Mouse (Mus musculus): Measurements from ENCODE around the gene Setd1b.

Setd1b gene

DNA sequence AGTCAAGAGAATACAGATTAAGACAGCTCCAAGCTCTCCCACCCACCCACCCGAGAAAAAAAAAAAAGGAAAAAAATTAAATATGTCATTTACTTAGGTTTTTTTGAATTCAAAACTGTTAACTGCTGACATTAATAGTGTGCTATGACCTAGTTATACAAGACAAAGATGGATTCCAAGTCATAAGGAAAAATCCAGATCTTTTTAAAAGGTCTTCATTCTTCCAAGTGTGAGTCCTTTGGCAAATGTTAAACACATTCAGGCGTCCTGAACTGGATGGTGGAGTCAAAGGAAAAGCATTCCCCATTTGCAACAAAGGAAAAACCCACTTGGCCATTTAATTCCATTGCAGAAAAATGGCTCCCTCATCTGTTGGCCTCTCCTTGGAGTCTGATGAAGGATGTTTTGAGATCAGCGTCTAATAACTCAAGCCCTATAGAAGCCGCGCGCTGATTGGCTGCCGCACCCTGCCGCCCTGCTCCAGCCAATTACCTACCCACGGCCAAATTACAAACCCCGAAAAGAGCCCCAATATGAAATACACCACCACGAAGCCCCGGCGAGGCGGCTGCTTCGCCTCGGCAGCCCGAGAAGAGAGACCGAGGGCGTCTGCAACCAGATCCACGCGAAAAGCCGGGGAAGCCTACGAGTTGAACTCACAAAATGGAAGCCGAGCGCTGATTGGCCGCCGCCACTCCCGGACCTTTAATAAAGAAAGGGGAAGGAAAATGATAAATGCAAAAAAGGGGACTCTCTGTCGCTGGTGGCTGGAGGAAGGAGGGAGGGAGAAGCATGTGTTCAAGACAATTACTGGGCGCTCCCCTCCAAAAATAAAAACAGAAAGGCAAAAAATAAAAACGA is 1.1 kb upstream of the Setd1b start:
- peak; percentile 97 for DNase-seq (ENCODE audit: low spot score)

DNA sequence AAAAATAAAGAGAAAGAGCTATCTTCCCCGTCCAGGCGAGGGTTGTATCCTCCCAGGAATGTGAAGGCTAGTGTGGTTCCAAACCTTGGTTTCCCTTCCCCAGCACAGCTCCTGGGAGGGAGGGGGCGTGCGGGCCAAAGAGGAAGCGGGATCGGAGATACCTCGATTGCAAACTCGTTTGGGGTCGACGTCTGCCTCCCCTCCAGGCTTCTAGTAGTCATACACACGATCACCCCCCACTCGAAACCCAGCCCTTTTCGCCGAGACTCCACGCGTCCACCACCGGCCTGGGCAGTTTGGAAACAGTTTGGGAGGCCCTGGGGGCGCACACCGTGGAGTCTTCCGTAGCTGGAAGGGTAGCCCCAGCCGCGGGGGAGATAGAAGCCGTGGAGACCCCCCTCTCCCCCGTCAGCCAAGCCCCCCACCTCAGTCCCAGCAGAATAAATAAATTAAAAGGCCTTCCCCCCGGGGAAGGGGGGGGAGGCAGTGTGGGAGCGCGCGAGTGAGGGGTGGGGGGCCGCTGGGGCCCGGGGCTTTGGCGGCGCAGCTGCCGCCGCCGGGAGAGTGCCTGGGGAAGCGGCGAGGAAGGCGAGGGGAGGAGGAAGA is 335 bp upstream of the Setd1b start:
- DNase-seq (ENCODE audit: low spot score) = peak; percentile 68

DNA sequence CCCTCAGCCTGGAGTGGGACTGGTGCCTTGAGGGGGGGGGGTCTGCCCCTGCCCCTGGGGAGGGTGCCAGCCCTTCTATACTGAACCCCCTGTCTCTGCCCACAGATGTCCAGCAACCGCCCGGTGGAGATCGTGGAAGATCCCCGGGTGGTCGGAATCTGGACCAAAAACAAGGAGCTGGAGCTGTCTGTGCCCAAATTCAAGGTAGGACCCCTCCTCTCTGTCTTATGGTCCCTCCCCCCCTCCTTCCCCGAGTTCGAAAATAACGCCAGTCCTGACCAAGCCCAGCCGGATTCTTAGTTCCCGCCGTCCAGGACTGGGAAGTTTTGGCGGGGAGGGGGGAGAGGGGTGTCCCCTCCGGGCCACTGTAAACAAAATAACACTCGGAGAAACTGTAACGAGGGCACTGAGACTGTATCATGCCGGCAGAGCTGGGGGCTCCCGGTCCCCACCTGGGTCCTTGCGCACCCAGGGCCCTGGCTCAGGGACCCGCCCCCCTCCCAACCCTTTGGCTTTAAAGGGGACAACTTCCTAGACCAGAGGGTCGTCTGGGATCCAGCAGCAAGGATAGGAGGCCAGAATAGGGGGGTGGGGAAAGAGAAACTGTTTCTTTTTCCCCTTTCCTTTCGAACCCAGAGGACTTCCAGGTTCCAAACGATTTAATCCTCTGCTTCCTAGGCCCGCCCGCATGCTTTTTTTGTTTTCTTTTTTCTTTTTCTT is 1.4 kb downstream of the Setd1b start:
- peak; percentile 72 for DNase-seq (ENCODE audit: low spot score)

DNA sequence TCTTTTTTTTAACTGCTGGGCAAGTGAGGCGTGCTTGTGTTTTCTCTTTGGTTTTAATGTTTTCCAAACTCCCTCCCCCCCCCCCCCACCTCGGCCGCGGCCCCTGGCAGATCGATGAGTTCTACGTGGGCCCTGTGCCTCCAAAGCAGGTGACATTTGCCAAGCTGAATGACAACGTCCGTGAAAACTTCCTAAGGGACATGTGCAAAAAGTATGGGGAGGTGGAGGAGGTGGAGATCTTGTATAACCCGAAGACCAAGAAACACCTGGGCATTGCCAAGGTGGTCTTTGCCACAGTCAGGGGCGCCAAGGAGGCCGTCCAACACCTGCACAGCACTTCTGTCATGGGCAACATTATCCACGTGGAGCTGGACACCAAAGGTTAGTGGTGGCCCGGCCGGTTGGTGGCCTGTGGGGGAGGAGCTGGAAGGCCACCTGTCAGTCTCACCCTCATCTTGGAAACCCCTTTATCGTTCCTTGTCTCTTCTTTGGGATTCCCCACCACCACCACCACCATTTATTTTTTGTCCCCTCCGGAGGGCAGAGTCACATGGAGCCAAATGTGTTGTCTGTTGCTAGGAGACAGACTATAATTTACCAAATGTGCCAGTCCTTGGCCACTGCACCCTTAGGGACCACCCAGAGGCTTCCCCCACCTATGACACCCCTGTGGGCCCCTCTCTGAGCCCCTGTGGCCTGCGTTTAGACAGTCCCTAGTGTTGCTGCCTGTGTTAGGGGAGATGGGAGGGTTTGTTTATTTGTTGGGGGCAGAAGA is 2.2 kb downstream of the Setd1b start:
- peak; percentile 25 for DNase-seq (ENCODE audit: low spot score)

DNA sequence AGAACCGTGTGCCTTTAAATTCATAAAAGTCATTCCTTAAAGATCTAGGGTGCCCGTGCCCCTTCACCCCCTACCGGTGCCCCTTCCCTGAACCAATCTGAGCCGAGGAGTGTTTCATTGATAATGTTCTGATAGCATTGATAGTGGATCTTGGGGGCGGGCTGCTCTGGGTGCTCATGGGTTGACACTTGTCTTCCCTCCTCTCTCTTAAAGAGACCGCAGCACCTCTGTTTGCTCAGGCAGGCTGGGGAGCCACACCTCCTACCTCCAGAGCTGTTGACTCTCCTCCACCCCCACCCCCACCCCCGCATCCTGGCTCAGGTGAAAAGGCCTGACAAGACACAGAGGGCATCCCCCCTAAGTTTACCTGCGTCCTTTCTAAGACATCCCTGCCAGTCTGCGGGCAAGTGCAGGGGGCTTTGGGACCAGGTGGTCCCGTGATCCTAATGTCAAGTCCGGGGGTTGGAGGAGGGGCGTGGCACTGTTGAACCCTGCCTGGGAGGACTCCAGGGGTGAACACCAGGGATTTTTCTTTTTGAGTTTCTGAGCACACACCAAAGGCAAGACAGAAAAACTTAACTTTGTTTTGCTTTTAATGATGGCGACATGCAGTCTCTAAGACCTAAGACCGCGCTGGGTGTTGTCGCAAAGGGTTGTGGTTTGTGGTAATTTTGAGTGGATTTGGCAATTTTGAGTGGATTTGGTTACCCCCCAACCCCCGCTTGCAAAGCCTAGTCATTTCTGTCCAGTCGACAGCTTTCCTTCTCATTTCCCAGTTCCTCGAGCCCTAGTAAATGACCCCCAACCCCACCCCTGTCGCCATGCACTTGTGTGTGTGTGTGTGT is 3.0 kb downstream of the Setd1b start:
- DNase-seq (ENCODE audit: low spot score) = no peak

DNA sequence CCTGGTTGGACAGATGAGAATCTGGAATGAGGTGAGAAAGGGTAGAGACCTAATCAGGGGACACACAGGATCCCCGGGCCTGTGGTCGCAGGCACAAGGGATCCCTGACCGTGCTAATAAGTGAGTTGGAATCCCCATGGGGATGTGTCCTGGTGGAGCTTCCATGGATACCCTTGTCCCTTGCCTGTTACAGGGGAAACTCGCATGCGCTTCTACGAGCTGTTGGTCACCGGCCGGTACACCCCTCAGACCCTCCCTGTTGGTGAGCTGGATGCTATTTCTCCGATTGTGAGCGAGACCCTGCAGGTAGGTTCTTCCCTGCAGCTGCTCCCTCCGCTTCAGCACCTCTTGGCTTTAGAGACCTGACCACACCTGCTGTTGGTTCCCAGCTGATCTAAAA is 4.4 kb downstream of the Setd1b start:
- DNase-seq (ENCODE audit: low spot score) = no peak

GRCm38 (mm10) chr5:123147569-123147968 is 5.6 kb downstream of the Setd1b start:
- DNase-seq (ENCODE audit: low spot score) = no peak

GRCm38 (mm10) chr5:123148073-123148722 is 6.2 kb downstream of the Setd1b start:
- DNase-seq (ENCODE audit: low spot score) = no peak

DNA sequence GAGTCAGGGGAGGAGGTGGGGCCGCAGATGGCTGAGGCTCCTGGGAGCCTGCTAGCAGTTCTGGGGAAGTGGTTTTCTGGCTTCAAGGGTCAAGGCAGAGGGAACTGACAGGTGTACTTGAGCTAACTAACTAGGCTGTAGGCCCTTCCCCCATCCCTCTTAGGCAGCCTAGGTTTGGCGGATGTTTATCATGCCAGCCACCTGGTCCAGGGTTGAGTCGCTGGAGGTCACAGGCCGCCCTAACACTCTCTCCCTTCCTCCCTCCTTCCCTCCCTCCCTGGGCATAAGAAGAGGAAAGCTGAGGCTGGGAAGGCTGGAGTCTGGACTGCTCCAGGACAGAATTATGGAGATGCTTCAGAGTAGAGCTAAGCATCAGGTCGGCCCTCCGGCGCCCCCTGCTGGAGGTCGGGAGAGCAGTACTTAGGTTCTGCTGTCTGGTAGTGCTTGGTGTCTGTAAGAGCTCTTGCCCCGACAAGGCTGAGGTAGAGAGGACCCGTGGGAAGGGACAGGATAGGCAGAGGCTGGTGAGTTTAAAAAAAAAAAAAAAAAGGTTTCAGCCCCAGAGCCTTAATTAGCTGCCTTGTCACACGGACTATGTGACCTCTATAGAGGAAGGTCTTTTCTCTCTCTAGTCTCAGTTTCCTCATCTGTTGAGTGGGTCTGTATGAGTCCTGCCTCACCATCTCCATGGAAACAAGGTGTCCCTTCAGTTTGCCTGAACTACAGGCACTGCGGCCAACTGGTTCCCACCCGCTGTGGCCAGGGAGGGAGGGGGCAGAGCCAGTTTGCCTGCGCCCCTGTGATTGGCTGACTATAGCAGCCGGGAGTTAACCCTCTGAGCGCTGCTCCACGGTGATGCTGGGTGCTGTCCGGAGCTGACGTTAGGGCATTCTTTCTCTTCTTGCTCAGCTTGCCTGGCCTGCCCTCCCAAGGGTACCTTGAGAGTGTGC is 7.7 kb downstream of the Setd1b start:
- peak; percentile 94 for DNase-seq (ENCODE audit: low spot score)

GRCm38 (mm10) chr5:123150641-123151040 is 8.6 kb downstream of the Setd1b start:
- no peak for DNase-seq (ENCODE audit: low spot score)

DNA sequence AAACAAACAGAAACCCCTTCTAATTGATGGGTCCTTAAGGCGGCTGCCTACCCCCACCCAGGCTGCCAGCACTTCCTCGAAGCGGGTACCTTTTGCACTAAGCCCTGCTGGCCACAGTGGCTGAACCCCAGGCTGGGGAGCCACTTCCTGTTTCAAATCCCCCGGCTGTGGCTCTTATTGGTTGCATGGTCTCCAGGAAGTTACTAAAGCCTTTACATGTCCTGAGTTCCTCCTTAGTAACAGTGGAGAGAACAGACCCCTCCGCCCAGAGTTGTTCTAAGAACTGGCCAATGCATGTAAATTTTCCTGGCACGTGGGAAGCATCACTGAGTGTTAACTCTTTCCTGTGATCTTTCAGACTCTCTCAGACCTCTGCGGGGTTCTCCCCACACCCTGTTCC is 9.1 kb downstream of the Setd1b start:
- DNase-seq (ENCODE audit: low spot score) = no peak

DNA sequence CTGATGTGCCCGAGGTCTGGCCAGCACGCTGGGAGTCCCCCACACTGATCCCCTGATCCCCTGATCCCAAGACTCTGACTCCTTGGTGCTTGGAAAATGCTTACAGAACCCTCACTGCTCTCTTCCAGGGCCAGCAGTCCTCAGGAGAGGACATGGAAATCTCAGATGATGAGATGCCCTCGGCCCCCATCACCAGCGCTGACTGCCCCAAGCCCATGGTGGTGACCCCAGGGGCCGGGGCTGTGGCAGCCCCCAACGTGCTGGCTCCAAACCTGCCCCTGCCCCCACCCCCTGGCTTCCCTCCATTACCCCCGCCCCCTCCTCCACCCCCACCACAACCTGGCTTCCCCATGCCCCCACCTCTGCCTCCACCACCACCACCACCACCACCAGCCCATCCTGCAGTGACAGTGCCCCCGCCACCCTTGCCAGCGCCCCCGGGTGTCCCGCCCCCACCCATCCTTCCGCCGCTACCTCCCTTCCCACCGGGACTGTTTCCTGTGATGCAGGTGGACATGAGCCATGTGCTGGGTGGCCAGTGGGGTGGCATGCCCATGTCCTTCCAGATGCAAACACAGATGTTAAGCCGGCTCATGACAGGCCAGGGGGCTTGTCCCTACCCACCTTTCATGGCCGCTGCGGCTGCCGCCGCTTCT is 9.8 kb downstream of the Setd1b start:
- no peak for DNase-seq (ENCODE audit: low spot score)

GRCm38 (mm10) chr5:123152901-123153300 is 10.9 kb downstream of the Setd1b start:
- DNase-seq (ENCODE audit: low spot score) = no peak

- DNase-seq (ENCODE audit: low spot score) = peak; percentile 85
Observed at GRCm38 (mm10) chr5:123155425-123155824, 13.4 kb downstream of the Setd1b start.

DNA sequence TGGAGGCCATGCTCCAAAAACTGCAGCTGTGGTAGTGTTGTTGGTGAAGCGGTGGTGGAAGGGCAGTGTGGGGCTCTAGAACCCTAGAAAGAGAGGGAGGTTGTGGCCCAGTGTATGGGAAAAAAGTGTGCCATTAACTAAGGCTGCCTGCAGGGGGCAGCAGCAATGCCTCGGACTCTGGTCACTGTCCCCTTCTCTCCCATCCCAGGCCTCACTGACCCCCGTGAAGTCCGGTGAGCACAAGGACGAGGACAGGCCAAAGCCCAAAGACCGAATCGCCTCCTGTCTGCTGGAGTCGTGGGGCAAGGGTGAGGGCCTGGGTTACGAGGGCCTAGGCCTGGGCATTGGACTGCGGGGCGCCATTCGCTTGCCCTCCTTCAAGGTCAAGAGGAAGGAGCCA is 14.8 kb downstream of the Setd1b start:
- DNase-seq (ENCODE audit: low spot score) = peak; percentile 52

DNA sequence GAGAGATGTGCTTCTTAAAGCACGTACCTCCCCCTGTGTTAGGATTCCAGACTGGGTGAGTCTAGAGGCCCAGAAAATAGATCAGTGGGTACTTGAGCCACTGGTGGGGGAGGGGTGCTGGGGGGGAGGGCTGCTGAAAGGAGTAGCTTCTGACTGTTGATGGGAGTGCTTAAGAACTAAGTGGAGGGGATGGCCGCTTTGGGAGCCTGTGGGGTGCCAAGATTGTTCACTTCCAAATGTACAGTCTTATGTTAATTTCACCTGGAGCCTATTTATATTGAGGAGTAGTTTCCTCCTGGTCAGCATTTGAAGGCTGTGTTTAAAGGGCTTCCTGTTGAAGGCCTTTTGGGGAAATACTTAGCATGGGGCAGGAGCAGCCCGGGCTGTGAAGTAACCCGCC is 16.0 kb downstream of the Setd1b start:
- no peak for DNase-seq (ENCODE audit: low spot score)

DNA sequence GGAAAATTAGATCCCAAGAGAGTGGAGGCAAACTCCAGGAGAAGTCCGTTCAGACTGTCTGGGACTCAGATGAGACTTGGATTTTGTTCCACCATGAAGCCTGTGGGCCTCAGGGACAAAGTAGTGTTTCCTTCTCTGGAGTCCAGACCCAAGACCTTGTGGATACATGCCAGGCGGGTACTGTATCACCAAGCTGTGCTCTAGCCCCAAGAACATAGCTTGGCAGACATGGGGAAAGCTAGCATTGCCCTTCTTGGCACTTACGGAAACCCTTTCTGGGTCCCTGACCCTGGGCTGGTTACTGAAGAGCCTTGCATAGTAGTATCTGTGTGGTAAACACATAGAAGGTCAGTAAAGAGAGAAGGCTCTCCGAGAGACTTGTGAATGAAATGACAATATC is 17.5 kb downstream of the Setd1b start:
- DNase-seq (ENCODE audit: low spot score) = no peak

- DNase-seq (ENCODE audit: low spot score) = no peak
Observed at GRCm38 (mm10) chr5:123159866-123160265, 17.9 kb downstream of the Setd1b start.

GRCm38 (mm10) chr5:123160341-123160740 is 18.3 kb downstream of the Setd1b start:
- DNase-seq (ENCODE audit: low spot score) = no peak

Data from retina, embryonic 14.5 days (tissue).